Mouse (Mus musculus) kidney, postnatal 25 days (tissue): Measurements from ENCODE around the gene Tbx1.

Experiments used
- DNase-seq, 2 experiments: peaks; one replicate each; pipeline ENCODE4 v3.0.0; 2021; ENCODE audit warnings: mixed read lengths in 2 of 2

The Tbx1 gene

GRCm38 (mm10) chr16:18586906-18587546 is 3.4 kb downstream of the Tbx1 start:
- DNase-seq: no peak

- no peak for DNase-seq
These were observed 4.2 kb downstream of the Tbx1 start for GRCm38 (mm10) chr16:18586076-18586905.

DNA sequence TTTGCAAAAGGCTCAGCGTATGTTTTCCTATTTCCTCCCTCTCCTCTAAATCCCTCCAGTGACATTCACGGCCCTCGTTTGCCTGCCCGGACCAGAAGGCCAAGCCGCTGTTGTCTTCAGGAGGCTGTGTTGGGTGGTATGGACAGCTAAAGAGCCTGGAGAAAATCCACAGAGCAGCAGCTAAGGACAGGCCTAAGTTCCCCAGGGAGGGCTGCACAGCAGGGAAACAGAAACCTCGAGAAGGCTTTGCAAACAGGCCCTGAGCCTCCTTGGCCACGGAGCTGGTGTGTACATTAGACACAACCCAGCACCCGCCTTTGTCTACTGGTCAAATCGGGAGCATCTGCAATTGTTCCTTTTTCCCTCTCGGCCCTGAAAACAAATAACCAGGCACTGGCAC is 4.8 kb downstream of the Tbx1 start:
- no peak for DNase-seq

DNA sequence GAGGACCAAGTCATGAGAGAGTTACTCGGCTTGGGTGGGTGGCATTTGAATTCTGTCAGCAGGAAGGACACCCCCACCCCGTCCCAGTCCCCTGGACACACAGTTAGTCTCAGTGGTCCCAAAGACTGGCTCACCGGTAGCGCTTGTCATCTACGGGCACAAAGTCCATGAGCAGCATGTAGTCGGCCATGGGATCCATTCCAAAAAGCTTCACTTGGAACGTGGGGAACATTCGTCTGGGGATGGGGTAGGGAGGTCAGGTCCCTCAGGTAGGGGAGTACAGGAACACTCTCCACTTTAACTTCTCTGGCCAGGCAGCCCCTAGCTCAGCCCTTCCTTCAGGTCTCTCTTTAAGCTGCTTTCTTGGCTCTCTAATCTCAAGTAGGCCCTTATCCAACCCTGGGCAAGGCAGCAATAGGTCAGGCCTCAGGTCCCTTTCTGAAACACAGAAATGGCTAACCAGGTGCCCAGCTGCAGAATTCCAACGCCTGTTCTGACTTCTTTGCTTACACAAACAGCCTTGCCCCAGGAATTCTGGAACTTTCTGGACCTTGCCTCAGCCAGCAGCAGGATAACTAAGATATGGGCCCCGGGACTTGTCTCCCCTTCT is 5.5 kb downstream of the Tbx1 start:
- no peak for DNase-seq

GRCm38 (mm10) chr16:18583673-18584357 is 6.7 kb downstream of the Tbx1 start:
- DNase-seq: no peak

DNA sequence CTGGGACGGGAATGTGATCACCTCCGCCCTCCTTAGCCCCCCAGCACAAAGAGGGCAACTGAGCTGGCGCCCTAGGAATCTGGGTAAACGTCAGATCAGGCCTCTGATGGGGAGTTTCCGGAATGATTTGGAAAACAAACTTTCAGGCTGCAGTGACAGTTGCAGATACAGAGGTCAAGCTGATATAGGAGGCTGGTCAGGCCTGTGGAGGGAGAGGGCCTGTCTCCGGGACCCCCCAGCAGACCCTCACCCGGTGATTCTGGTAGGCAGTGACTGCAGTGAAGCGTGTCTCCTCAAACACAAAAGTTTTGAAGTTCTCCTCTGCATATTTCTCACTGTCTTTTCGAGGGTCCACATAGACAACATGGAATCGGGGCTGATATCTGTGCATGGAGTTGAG is 7.3 kb downstream of the Tbx1 start:
- no peak for DNase-seq

DNA sequence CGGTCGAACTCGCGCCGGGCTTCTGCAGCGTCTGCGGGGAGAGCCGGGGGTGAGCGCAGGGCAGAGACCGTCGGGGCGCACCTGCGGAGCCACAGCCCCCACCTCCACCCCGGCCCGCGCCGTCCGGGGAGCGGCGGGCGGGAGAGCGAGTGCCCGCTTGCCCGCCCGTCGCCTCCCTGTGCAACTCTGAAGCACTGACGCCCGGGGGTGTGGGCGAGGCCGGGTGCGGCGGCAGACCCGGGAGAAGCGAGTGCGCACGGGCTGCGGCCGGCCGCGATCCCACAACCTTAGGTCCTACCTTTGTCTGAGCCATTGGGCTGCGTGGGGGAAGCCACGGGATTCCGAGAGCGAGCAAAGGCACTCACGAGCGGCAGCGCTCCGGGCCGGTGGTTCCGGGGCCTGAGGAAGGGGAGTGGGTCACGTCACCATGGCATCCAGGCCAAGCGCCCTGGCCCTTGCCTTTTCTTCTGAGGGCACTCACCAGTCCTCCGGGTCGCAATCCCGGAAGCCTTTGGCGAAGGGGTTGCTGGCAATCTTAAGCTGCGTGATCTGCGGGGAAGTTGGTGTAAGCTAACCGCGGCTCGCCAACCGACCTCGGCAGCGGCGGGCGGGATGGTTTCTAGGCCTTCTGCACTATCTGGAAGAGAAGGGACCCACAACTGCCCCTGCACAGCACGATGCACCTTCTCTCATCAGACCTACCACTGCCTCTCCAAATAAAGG is 7.9 kb downstream of the Tbx1 start:
- no peak for DNase-seq

DNA sequence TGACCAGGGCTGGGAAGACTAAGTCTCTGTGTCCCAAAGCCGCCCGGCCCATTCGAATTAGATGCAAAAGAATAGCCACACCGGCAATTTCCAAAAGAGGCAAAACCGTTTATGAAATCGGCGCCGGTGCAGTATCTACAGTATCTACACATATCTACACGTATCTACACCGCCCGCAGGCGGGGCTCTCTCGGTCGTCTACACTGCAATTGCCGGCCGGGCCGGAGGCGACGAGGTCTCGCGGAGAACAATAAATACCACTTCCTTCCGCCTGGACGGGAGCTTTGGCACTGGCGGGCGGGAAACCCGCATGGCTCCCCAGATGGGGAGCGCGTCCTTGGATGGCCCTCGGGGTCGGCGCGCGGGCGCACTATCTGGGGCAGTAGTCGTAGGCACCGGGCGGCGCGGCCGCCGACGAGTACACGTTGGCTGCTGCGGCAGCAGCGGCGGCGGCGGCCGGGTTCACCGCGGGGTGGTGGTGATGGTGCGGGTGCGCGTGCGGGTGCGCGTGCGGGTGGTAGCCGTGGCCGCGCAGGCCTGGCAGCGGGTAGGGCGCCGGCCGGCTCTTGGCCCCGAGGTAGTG is 8.8 kb downstream of the Tbx1 start:
- DNase-seq: peak in 1 of 2 experiments; percentile 10

- DNase-seq: no peak
These were observed 9.3 kb downstream of the Tbx1 start for GRCm38 (mm10) chr16:18581050-18581622.

DNA sequence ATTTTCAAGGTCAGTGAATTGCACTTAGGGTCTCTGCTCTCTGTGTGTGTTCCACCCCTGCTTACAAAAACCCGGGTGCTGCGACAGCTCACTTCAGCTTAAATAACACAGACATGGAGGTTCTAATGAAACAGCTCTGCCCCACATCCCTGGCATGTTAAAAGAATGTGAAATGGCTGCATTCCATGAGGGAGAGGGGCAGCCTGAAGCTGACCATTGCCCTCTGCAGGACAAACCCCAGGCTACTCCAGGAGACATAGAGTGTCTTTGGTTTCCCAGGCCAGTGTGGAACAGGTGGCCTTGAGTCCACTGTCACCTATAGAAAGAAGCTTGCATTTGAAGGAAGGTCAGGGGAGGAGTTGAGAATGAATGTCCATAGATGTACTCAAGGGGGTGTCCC is 10.1 kb downstream of the Tbx1 start:
- no peak for DNase-seq

GRCm38 (mm10) chr16:18577599-18578160 is 12.8 kb downstream of the Tbx1 start:
- no peak for DNase-seq

- no peak for DNase-seq
These were observed 13.4 kb downstream of the Tbx1 start for GRCm38 (mm10) chr16:18577071-18577470.

GRCm38 (mm10) chr16:18574196-18574595 is 16.3 kb downstream of the Tbx1 start:
- DNase-seq: no peak

- no peak for DNase-seq
These were observed 21.9 kb downstream of the Tbx1 start for GRCm38 (mm10) chr16:18568599-18568998.

DNA sequence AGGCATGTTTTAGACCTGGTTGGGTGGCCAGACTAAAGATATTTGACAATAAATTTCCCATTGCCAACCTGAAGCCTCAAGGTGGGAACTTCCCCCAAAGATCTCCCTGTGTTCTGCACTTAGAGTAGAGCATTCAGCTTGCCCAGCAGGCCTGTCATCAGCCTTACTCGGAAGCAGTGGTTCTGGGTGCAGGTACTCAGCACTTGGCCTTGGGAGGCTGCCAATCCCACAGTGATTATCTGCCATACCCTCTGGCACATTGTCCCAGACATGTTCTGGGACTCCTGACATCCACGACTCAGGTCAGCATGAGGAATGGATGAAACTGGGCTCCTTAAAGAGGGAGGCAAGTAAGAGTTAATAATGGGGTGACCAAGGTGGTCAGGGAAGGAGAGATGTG is 26.0 kb downstream of the Tbx1 start:
- DNase-seq: no peak

DNA sequence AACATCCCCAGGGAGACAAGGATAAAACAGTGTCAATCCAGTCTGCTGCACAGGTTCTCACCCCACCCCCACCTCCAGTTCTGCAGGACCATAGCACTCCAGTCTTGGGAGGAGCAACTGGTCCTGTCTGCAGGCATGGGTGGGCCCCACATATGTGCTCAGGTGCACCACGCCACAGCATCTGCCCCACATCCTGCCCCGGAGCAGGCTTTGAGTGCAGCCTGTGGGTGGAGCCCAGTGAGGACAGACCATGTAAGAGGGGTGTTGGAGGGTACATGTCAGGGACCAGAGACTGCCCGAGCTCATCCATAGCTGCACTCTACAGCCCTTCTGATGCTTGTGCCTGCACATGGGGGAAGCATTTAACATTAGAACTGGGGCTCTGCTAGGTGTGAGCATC is 34.0 kb downstream of the Tbx1 start:
- DNase-seq: no peak

DNA sequence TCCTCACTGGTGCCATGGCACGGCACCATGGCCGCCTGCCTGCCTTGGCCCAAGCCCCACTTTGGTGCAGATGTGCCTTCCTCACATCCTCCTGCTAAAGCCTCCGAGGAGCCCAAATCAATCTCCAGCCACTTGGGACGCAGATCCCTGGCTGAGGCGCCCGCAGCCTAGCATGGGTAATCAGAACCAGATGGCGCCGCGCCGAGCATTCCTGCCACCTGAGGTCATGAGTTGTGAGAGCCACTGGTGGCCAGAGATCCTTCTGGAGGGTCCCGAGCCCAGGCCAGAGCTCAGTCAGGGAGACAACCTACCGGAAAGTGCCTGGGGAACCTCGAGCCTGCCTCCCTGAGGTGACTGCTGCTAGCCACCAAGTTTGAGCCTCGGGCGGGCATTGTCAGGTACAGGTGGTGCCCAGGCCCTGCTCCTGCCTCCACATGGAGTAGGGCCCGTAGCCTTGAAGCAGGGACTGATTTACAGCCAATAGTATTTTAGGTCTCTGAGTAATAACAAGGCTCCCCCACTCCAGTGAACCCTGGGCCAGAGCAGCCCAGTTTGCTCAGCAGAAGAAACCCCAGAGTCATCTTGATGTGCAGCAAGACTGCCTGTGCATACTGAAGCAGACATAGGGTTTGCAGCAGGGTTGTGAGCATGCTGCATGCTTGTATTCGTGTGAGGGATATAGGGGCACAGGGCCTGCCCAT is 35.1 kb downstream of the Tbx1 start:
- DNase-seq: no peak

- DNase-seq: no peak
These were observed 35.8 kb downstream of the Tbx1 start for GRCm38 (mm10) chr16:18554721-18555120.

DNA sequence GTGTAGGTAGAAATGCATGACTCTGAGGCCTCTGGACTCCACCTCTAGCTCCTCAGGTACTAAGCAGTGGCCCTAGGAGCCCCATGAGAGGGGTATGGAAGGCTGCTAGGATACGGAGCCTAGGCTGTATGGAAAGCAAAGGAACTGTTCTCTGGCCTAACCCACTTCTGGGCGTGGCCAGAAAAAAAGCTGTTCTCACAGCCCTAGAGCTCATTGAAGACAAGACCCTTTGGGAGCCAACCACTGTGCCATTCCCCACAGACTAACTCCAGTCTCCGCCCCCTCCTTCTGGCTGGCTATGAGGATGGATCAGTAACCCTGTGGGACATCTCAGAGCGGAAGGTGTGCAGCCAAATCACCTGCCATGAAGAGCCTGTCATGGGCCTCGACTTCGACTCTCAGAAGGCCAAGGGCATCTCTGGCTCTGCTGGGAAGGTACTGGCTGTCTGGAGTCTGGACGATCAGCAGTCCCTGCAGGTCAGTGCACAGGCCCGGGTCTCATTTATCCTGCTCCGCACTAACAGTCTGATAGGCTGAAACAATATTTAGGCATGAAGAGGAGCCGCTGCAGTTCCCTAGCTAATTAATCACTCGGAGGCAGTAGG is 38.3 kb downstream of the Tbx1 start:
- peak in 1 of 2 experiments; percentile 22 for DNase-seq

- DNase-seq: no peak
These were observed 38.9 kb downstream of the Tbx1 start for GRCm38 (mm10) chr16:18551604-18552003.
